Mouse (Mus musculus) heart, embryonic 16.5 days (tissue): ENCODE results near the gene Flad1. TPM values are rescaled to one million over a fixed set of nuclear protein-coding genes. Genes with fewer than 3 reads are reported as not detected.

Source experiments
- ATAC-seq: fragments of 200-750 bp; cut with Nextera tagmentation; replicated peaks from 2 replicates; pipeline ENCODE4 v1.8.0; 2017; ENCODE audit warnings: moderate number of reproducible peaks; ENCODE audit not compliant: insufficient read depth, low FRiP score; ENCODE audit errors: extremely low read depth
- H3K27ac ChIP-seq: fragments of 300-500 bp; sonication (generic); 2 replicates; pipeline ENCODE4 v1.5.1; 2014; ENCODE audit warnings: mild to moderate bottlenecking, low read length, control low read depth, moderate library complexity
- H3K27me3 ChIP-seq: fragments of 300-500 bp; sonication (generic); 2 replicates; pipeline ENCODE4 v1.6.1; 2014; ENCODE audit warnings: low read length, mixed read lengths; ENCODE audit not compliant: control insufficient read depth, insufficient read depth
- H3K36me3 ChIP-seq: fragments of 300-500 bp; sonication (generic); 2 replicates; pipeline ENCODE4 v1.6.1; 2014; ENCODE audit not compliant: control insufficient read depth, insufficient read depth
- H3K4me1 ChIP-seq: fragments of 300-500 bp; sonication (generic); 2 replicates; pipeline ENCODE4 v1.6.1; 2014; ENCODE audit warnings: low read length, mixed read lengths; ENCODE audit not compliant: control insufficient read depth, insufficient read depth
- H3K4me2 ChIP-seq: fragments of 300-500 bp; sonication (generic); 2 replicates; pipeline ENCODE4 v1.6.1; 2014; ENCODE audit warnings: low read depth, mild to moderate bottlenecking, control low read depth, low read length
- H3K4me3 ChIP-seq: fragments of 300-500 bp; sonication (generic); 2 replicates; pipeline ENCODE4 v1.5.1; 2014; ENCODE audit warnings: mild to moderate bottlenecking, control low read depth, low read length
- H3K9ac ChIP-seq: fragments of 300-500 bp; sonication (generic); 2 replicates; pipeline ENCODE4 v1.6.1; 2014; ENCODE audit warnings: low read length, control low read depth
- H3K9me3 ChIP-seq: fragments of 300-500 bp; sonication (generic); replicated peaks from 2 replicates; pipeline ENCODE4 v1.6.1; 2016; ENCODE audit warnings: low read length; ENCODE audit not compliant: control insufficient read depth
- WGBS: fragments of 180-500 bp; shearing (Covaris S2); extraction: QIAGEN DNeasy Blood & Tissue Kit; methylation state at CpG from one replicate; pipeline ENCODE4 v1.1.7; 2014; 5-methylcytosine and 5-hydroxymethylcytosine counted together
- polyA plus RNA-seq: library from polyadenylated mRNA; unstranded; fragments of >200 nt; fragmentation: Nextera tagmentation; extraction: Ambion mirVana; gene quantifications from 2 replicates; pipeline ENCODE4 v1.2.1, GENCODE M21; 2015

Flad1 gene
- polyA plus RNA-seq, 1 experiment from 2014 or later = 38.8 TPM

DNA sequence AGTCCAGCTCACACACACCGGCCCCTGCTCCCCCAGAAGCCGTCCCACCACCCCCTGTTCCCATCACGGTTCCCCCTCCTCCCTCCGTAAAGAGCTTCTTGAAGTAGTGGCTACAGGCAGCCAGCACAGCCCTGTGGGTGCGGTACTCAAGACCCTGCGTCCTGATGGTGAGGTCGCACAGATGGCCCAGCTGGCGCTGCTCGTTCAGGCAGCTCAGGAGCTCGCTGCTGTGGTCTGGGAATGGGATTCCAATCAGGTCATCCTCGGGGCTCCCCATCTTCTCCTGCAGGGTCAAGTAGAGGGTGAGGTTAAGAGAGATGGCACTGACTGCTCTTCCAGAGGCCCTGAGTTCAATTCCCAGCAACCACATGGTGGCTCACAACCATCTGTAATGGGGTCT is 30.4 kb downstream of the Flad1 start:
- peaks cover 3% of the 10 kb centered on the region; the same call in 1 of the 2 replicates for H3K4me1 ChIP-seq
- no peak overlapping the region for H3K4me3 ChIP-seq
- no peaks in the 10 kb centered on the region for H3K9me3 ChIP-seq
- WGBS = 84% methylated on average over 11 of the region's 11 CpGs
- peaks cover 9% of the 10 kb centered on the region; the same call in 1 of the 2 replicates for H3K36me3 ChIP-seq
- no peak overlapping the region for H3K4me2 ChIP-seq
- H3K27me3 ChIP-seq = no peaks in the 10 kb centered on the region
- H3K27ac ChIP-seq = no peak overlapping the region
- ATAC-seq = no peak
- no peak overlapping the region for H3K9ac ChIP-seq

DNA sequence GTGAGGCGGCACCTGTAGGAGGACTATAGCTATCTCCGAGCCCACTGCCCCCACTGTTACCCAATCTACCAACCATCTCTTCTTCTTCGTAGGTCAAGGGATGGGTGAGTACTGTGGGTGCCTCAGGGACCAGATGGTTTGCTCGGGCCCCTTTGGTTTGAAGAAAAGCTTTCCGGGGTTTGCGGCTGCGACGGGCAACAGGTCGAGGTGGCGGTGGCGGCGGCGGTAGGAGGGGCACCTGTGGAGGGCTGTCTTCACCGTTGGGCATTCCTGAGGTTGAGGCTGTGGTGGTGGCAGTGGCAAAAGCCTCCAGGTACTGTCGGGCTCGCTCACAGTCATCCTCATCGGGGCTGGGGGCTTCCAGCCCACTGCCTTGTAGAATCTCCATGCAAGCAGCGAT is 31.0 kb downstream of the Flad1 start:
- Histone ChIP-seq H3K9ac (no peak overlapping the region), H3K27me3 (no peaks in the 10 kb centered on the region), H3K36me3 (peaks cover 9% of the 10 kb centered on the region; the same call in 1 of the 2 replicates), H3K4me1 (peaks cover 3% of the 10 kb centered on the region; the same call in 1 of the 2 replicates), H3K4me2 (no peak overlapping the region), H3K4me3 (no peak overlapping the region), H3K27ac (no peak overlapping the region), H3K9me3 (no peaks in the 10 kb centered on the region)
- 91% methylated on average over 18 of the region's 18 CpGs for WGBS
- ATAC-seq = no peak

DNA sequence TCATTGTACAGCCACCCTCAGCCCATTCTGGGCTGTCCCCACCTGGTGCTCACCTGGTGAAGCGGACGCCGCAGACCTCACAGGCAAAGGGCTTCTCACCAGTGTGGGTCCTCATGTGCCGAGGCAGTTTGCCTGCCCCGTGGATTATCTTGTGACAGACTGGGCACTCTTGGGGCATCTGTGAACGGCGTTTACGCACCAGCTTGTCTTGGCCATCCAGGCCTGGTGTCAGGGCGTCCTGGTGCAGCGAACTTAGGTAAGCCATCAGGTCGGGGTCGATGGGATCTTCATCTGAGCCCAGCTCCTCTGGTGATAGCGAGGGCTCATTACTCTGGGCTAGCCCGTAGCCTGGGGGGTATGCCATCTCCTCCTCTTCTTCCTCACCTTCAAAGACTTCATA is 31.4 kb downstream of the Flad1 start:
- H3K4me1 ChIP-seq = peaks cover 3% of the 10 kb centered on the region; the same call in 1 of the 2 replicates
- peaks cover 9% of the 10 kb centered on the region; the same call in 1 of the 2 replicates for H3K36me3 ChIP-seq
- no peak overlapping the region for H3K4me3 ChIP-seq
- H3K9me3 ChIP-seq = no peaks in the 10 kb centered on the region
- H3K27ac ChIP-seq = no peak overlapping the region
- no peak overlapping the region for H3K4me2 ChIP-seq
- H3K27me3 ChIP-seq = no peaks in the 10 kb centered on the region
- no peak for ATAC-seq
- no peak overlapping the region for H3K9ac ChIP-seq
- WGBS = 94% methylated on average over 14 of the region's 14 CpGs

DNA sequence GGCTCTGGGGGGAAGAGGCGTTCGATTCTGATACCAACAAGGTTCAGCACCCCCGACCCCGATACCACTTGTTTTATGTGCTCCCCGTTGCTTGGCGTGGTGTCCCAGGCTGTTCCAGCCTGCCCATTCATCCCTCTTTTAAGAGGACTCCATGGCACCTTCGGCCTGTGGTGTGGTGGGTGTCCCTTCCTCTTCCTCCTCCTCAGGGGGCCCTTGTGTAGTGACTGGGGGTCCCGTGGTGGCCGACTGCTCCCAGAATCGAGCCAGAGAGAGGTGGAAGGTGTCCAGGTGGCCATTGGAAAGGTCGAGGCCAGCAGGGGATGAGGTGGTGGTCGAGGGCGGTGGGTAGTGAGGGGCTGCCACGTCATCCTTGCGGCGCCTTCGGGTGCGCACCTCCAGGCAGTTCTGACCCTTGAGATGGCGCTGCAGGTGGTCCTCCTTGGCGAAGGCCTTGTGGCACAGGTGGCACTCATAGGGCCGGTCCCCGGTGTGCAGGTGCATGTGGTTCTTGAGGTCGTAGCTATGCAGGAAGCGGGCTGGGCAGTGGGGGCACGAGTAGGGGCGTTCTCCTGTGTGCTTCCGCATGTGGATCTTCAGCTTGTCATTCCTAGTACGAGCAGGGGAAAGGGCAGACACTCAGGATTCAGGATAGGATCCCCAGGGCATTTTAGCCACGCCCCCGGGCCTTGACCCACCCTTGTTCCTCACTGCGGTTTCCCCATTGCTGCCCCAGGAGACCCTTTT is 32.1 kb downstream of the Flad1 start:
- H3K27me3 ChIP-seq = no peaks in the 10 kb centered on the region
- H3K9ac ChIP-seq = no peak overlapping the region
- H3K27ac ChIP-seq = no peak overlapping the region
- WGBS = 83% methylated on average over 31 of the region's 31 CpGs
- H3K4me1 ChIP-seq = peaks cover 3% of the 10 kb centered on the region; the same call in 1 of the 2 replicates
- H3K4me3 ChIP-seq = no peak overlapping the region
- H3K9me3 ChIP-seq = no peaks in the 10 kb centered on the region
- peaks cover 9% of the 10 kb centered on the region; the same call in 1 of the 2 replicates for H3K36me3 ChIP-seq
- no peak overlapping the region for H3K4me2 ChIP-seq
- no peak for ATAC-seq

DNA sequence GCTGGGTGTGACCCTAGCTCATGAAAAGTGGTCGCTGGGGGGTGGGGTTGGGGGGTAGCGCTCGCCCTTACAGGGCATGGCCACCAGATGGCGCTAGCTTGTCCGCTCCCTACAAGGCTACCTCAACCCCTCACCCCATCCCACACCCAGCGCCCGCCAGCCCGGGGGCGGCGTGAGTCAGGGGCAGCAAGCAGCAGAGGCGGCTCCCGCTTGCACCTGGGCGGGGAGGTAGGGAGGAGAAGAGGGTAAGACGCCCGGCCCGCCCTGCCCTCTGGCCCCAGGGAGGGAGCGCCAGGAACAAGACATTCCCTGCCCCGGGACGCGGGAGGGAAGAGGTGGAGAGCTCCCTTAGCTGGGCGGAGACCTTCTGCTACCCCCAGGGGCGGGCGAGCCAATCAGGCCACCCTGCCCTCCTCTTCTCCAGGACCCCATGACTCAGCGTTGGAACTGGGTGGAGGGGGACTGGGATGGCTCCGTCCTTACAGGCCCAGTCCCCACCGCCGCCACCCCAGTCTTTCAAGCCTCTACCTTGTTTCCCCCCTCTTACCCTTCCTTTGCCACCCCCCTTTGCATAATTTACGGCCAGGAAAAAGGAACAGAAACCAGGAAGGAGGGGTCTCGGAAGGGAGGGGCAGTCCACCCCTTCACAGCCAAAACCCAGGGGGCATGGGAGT is 33.1 kb downstream of the Flad1 start:
- 3% methylated on average over 29 of the region's 29 CpGs for WGBS
- peak; percentile 84 for ATAC-seq
- H3K4me3 ChIP-seq = peak overlapping the region; percentile 57
- peaks cover 9% of the 10 kb centered on the region; the same call in 1 of the 2 replicates for H3K36me3 ChIP-seq
- H3K9me3 ChIP-seq = no peaks in the 10 kb centered on the region
- peak overlapping the region; percentile 77 for H3K9ac ChIP-seq
- H3K27me3 ChIP-seq = no peaks in the 10 kb centered on the region
- no peak overlapping the region for H3K27ac ChIP-seq
- peaks cover 3% of the 10 kb centered on the region; the same call in 1 of the 2 replicates for H3K4me1 ChIP-seq
- H3K4me2 ChIP-seq = peak overlapping the region; percentile 72

DNA sequence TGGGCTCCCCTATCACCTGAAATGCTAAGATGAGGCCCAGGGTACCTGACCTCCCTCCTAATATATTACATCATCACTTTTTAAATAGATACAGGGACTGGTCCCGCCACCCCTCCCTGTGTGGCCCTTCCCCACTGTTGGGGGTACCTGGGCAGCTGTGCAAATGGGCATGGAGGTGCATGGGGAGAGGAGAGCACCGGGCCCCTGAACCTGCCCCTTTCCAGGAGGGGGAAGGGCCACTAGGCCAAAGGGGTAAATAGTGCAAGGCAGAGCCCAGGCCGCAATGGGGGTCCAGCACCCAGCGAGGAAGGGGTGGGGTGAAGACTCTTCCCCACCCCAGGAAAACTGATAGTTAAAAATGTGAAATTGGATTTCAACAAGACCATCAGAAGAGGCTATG is 33.8 kb downstream of the Flad1 start:
- H3K4me3 ChIP-seq = no peak overlapping the region; the same call in 1 of the 2 replicates

DNA sequence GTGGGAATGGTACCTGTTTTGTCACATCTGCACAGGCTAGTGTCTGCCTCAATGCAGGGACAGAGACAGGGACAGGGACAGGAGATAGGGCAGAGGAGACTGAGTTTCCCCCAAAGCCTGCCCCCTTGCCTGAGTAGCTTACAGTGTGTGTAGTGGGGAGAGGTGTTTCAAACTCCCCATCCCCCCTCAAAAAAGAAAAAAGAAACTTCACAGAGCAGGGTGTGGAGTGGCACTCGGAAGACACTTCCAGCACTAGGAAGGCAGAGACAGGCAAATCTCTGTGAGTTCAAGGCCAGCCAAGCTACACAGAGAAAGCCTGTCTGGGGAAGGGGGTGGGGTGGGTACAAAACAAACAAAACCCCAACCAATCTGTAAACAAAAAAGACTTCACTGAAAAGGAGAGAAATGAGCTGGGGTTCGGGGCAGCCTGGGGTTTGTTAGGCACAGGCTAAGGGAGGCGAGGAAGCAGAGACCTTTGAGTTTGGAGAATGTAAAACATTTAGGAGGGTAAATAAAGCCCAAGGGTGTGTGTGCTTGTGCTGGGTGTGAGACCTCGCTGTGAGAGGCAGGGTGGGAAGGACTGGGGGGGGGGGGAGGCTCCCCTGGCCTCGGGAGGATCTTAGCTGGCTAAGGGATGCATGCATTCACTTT is 38.0 kb downstream of the Flad1 start:
- no peaks in the 10 kb centered on the region for H3K27me3 ChIP-seq
- no peak for ATAC-seq
- no peak overlapping the region for H3K4me3 ChIP-seq
- peaks cover under 1% of the 10 kb centered on the region; the same call in 1 of the 2 replicates for H3K4me1 ChIP-seq
- no peak overlapping the region for H3K4me2 ChIP-seq
- peaks cover 2% of the 10 kb centered on the region; the same call in 1 of the 2 replicates for H3K9me3 ChIP-seq
- no peak overlapping the region for H3K9ac ChIP-seq
- H3K27ac ChIP-seq = no peak overlapping the region
- 41% methylated on average over 5 of the region's 5 CpGs for WGBS
- no peaks in the 10 kb centered on the region for H3K36me3 ChIP-seq

More for the DNA sequence above, 33.8 kb downstream of the Flad1 start:
- 70% methylated on average over 4 of the region's 4 CpGs for WGBS
- H3K4me2 ChIP-seq = peak overlapping the region; percentile 72; the same call in 1 of the 2 replicates
- H3K36me3 ChIP-seq = peaks cover 9% of the 10 kb centered on the region; the same call in 1 of the 2 replicates
- H3K9me3 ChIP-seq = no peaks in the 10 kb centered on the region
- ATAC-seq = no peak
- peaks cover 3% of the 10 kb centered on the region; the same call in 1 of the 2 replicates for H3K4me1 ChIP-seq
- no peak overlapping the region for H3K9ac ChIP-seq
- H3K27me3 ChIP-seq = no peaks in the 10 kb centered on the region
- H3K27ac ChIP-seq = no peak overlapping the region

DNA sequence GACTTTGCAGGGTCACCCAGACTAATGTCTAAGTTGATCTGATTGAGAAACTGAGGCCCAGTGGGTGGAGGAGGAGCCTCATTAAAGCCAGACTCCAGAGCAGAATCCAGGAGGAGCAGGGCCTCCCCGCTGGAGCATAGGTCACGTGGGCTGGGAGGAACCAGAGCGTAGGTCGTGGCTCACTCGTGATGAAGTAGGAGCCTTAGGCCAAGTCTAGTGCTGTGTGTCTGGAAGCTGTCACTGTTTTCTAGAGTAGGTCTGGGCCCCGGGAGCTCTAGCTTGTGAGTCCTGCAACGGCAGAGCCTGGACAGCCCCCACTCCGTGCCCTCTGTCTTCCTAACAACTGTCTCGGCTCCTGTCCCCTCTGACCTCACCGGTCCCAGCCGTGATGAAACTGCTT is 44.3 kb downstream of the Flad1 start:
- Histone ChIP-seq H3K4me3 (no peak overlapping the region), H3K36me3 (no peaks in the 10 kb centered on the region), H3K4me2 (no peak overlapping the region), H3K27ac (no peak overlapping the region), H3K9ac (no peak overlapping the region), H3K9me3 (peaks cover 2% of the 10 kb centered on the region; the same call in 1 of the 2 replicates), H3K27me3 (no peaks in the 10 kb centered on the region), H3K4me1 (no peaks in the 10 kb centered on the region)
- WGBS = 51% methylated on average over 11 of the region's 11 CpGs
- ATAC-seq = no peak
